Mouse (Mus musculus) cerebellum, adult 2 months (tissue): ENCODE measurements at regions not wholly inside any gene's neighbourhood (a gene's known extent, or its start where the extent isn't known, plus 50 kb on each side); places are given as distances from the start of the nearest gene placed in this dataset.

Experiments used
- CTCF ChIP-seq: fragments of 200-500 bp; IDR thresholded peaks from 2 replicates; pipeline ENCODE4 v1.5.1; 2011; ENCODE audit warnings: low read depth, mild to moderate bottlenecking, control low read depth, low read length, moderate library complexity, borderline replicate concordance; ENCODE audit not compliant: insufficient read depth
- POLR2A ChIP-seq: fragments of 200-500 bp; IDR thresholded peaks from 2 replicates; pipeline ENCODE4 v1.6.1; 2011; ENCODE audit warnings: low read length, control low read depth, borderline replicate concordance; ENCODE audit not compliant: insufficient read depth

DNA sequence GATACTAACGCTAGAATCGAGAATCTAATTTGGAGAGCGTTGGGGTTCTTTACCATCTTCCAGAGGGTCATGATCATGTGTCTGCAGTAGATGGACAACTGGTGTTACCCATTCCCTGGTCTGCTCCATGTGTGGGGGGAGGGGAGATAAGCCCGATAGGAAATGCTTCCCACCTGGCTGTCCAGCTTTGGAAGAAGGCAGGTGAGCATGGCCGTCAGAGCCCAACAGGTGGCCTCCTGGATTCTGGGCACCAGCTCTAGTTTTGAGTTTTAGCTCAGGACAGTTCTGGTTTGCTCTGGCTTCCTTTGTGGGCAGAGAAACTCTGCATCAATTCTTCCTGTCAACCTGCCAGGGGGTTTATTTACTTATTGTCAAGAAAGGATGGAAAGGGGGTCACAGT, 60.5 kb upstream of the Cnih3 start:
- TF ChIP-seq CTCF (no peak), POLR2A (no peak)
